ENCODE assay signal across 8 mouse cellular contexts in genomic region chr4:123718434-123718780, GRCm38 (mm10). TPM values are rescaled to one million over a fixed set of nuclear protein-coding genes. Genes with fewer than 3 reads are reported as not detected.
DNase-seq lines count a peak whose midpoint lies in the region; ATAC-seq and TF ChIP-seq lines count a peak whose summit lies in the region.

No protein-coding gene starts in this region.

- WGBS in kidney, embryonic 15.5 days = 18% methylated on average over 7 of the region's 7 CpGs
- WGBS in hindbrain, embryonic 13.5 days = 26% methylated on average over 7 of the region's 7 CpGs
- 31% methylated on average over 7 of the region's 7 CpGs for WGBS in midbrain, embryonic 13.5 days

- peak overlapping the region; percentile 82 for H3K4me2 ChIP-seq in kidney, embryonic 15.5 days
- peak overlapping the region; percentile 78 for H3K4me2 ChIP-seq in hindbrain, embryonic 13.5 days
- peak overlapping the region; percentile 82 for H3K4me2 ChIP-seq in midbrain, embryonic 13.5 days (replicated peaks)

- H3K4me3 ChIP-seq in kidney, embryonic 15.5 days (replicated peaks) = peak overlapping the region; percentile 85
- peak overlapping the region; percentile 67 for H3K4me3 ChIP-seq in bone marrow macrophage, adult 2 months (ENCODE audit: insufficient read depth, low read length)
- peak overlapping the region; percentile 69 for H3K4me3 ChIP-seq in hindbrain, embryonic 13.5 days
- H3K4me3 ChIP-seq in midbrain, embryonic 13.5 days (replicated peaks) = peak overlapping the region; percentile 70

- H3K4me1 ChIP-seq in kidney, embryonic 15.5 days = peaks cover 12% of the 10 kb centered on the region
- peaks cover 2% of the 10 kb centered on the region for H3K4me1 ChIP-seq in bone marrow macrophage, adult 2 months (ENCODE audit: control insufficient read depth, insufficient read depth, low read length)
- H3K4me1 ChIP-seq in hindbrain, embryonic 13.5 days (replicated peaks) = peaks cover 14% of the 10 kb centered on the region
- H3K4me1 ChIP-seq in midbrain, embryonic 13.5 days (replicated peaks) = peaks cover 15% of the 10 kb centered on the region

- no peak for DNase-seq in kidney, adult 9 months
- no peak for DNase-seq in right cerebral cortex, postnatal 25 days
- no peak for DNase-seq in urinary bladder, postnatal 4 days (ENCODE audit: low spot score in 2 of 2)
- DNase-seq in cerebellum, postnatal 10 days = no peak

- no peak for TF ChIP-seq CTCF in bone marrow macrophage, adult 2 months (IDR thresholded peaks at IDR 0.05; ENCODE audit: low read depth, low read length)

- ATAC-seq in kidney, embryonic 15.5 days (replicated peaks; ENCODE audit: low FRiP score) = no peak; the same call in 1 of the 2 replicates
- ATAC-seq in hindbrain, embryonic 13.5 days (ENCODE audit: low FRiP score) = peak; percentile 59
- ATAC-seq in midbrain, embryonic 13.5 days = peak; percentile 52; the same call in 1 of the 2 replicates

- H3K9ac ChIP-seq in kidney, embryonic 15.5 days = peak overlapping the region; percentile 94
- H3K9ac ChIP-seq in hindbrain, embryonic 13.5 days = peak overlapping the region; percentile 88
- H3K9ac ChIP-seq in midbrain, embryonic 13.5 days (replicated peaks) = peak overlapping the region; percentile 37

- peaks cover 21% of the 10 kb centered on the region for H3K36me3 ChIP-seq in kidney, embryonic 15.5 days
- H3K36me3 ChIP-seq in hindbrain, embryonic 13.5 days = peaks cover 20% of the 10 kb centered on the region
- H3K36me3 ChIP-seq in midbrain, embryonic 13.5 days = peaks cover 20% of the 10 kb centered on the region

- H3K27ac ChIP-seq in kidney, embryonic 15.5 days = peak overlapping the region; percentile 72
- H3K27ac ChIP-seq in bone marrow macrophage, adult 2 months (ENCODE audit: insufficient read depth, low read depth, low read length) = peak overlapping the region; percentile 75
- peak overlapping the region; percentile 52 for H3K27ac ChIP-seq in hindbrain, embryonic 13.5 days
- no peak overlapping the region for H3K27ac ChIP-seq in midbrain, embryonic 13.5 days

- TF ChIP-seq POLR2A in bone marrow macrophage, adult 2 months (IDR thresholded peaks at IDR 0.05; ENCODE audit: borderline replicate concordance, low read depth, low read length) = no peak

- H3K9me3 ChIP-seq in kidney, embryonic 15.5 days (replicated peaks) = no peaks in the 10 kb centered on the region
- no peaks in the 10 kb centered on the region for H3K9me3 ChIP-seq in hindbrain, embryonic 13.5 days
- H3K9me3 ChIP-seq in midbrain, embryonic 13.5 days = no peaks in the 10 kb centered on the region

- H3K27me3 ChIP-seq in kidney, embryonic 15.5 days = no peaks in the 10 kb centered on the region
- H3K27me3 ChIP-seq in hindbrain, embryonic 13.5 days = no peaks in the 10 kb centered on the region
- H3K27me3 ChIP-seq in midbrain, embryonic 13.5 days = no peaks in the 10 kb centered on the region

RNA-seq across cellular contexts. Expression of gene Ndufs5, which starts 0.4 kb away (rescaled TPM):
- 314 and 337 TPM in 2 replicates for polyA plus RNA-seq in kidney, embryonic 15.5 days (2015; fragmentation: Nextera tagmentation; extraction: Ambion mirVana)
- polyA plus RNA-seq in bone marrow macrophage, adult 2 months (2012; ENCODE audit: insufficient read depth, insufficient read length, missing spikeins) = 110 and 121 TPM in 2 replicates
- 438 and 450 TPM in 2 replicates for polyA plus RNA-seq in hindbrain, embryonic 13.5 days (2015; fragmentation: Nextera tagmentation; extraction: Ambion mirVana)
- polyA plus RNA-seq in midbrain, embryonic 13.5 days (2015; fragmentation: Nextera tagmentation; extraction: Ambion mirVana) = 394 TPM in 2 replicates

RNA-seq across cellular contexts. Expression of gene Akirin1, which starts 31.7 kb away (rescaled TPM):
- polyA plus RNA-seq in kidney, embryonic 15.5 days (2015; fragmentation: Nextera tagmentation; extraction: Ambion mirVana) = 42.5 and 46.8 TPM in 2 replicates
- polyA plus RNA-seq in bone marrow macrophage, adult 2 months (2012; ENCODE audit: insufficient read depth, insufficient read length, missing spikeins) = 47.4 and 56.1 TPM in 2 replicates
- 85.9 and 88.5 TPM in 2 replicates for polyA plus RNA-seq in hindbrain, embryonic 13.5 days (2015; fragmentation: Nextera tagmentation; extraction: Ambion mirVana)
- 91.2 and 93.4 TPM in 2 replicates for polyA plus RNA-seq in midbrain, embryonic 13.5 days (2015; fragmentation: Nextera tagmentation; extraction: Ambion mirVana)

RNA-seq across cellular contexts. Expression of gene Macf1, which starts 34.2 kb away (rescaled TPM):
- polyA plus RNA-seq in kidney, embryonic 15.5 days (2015; fragmentation: Nextera tagmentation; extraction: Ambion mirVana) = 38.1 and 41.2 TPM in 2 replicates
- polyA plus RNA-seq in bone marrow macrophage, adult 2 months (2012; ENCODE audit: insufficient read depth, insufficient read length, missing spikeins) = 176 and 182 TPM in 2 replicates
- polyA plus RNA-seq in hindbrain, embryonic 13.5 days (2015; fragmentation: Nextera tagmentation; extraction: Ambion mirVana) = 67.3 and 69.5 TPM in 2 replicates
- polyA plus RNA-seq in midbrain, embryonic 13.5 days (2015; fragmentation: Nextera tagmentation; extraction: Ambion mirVana) = 74.9 and 75.4 TPM in 2 replicates

Comparison
In these comparisons a context has a peak if more than half of its experiments do, and no peak if none do; other contexts are left out.
1. H3K9ac ChIP-seq: peak in every context shown above with its lines; median percentile 94 in kidney, embryonic 15.5 days; 88 in hindbrain, embryonic 13.5 days; 37 in midbrain, embryonic 13.5 days.